Mouse (Mus musculus): ENCODE data around the gene Csrp3.

Csrp3 gene

DNA sequence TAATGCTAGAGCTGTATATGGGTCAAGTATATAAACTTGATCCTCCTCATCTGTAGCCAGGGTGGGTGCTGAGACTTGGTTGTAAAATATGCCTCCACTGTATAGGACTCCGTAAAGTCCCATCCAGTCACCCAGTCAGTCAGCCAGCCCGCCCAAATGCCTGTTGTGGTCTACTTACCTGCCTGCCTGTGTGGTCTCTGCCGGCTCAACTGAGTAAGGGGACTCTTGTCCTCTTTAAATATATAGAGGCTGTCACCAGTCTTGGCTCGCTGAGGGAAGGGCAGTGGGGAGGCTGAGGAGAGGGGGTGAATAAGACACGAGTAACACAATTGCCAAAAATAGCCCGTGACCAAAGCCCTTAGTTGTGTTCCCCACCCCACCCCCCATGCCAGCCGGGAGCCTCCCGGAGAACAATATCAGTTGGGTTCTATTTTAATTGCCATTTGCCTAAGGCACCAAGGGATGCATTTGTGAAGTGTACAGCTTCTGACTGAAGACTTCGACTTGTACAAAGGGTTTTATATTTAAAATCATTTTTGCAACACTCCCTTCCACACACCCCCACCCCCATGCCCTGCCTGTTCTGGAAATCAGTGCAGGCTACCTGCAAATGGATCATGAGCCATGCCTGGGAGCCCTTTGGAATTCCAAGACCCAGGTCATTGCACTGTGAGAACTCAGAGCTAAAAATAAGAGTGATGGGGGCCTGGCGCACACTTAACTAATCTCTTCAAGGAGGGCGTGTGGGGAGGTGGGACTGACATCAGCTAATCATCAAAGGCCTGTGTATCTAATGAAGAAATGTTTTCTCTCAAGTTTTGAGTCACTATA lies at the start of gene Csrp3:
Csrp3 (minus strand) TSS at position 214 of the 831 bp plus-strand sequence.
- no peak for DNase-seq

DNA sequence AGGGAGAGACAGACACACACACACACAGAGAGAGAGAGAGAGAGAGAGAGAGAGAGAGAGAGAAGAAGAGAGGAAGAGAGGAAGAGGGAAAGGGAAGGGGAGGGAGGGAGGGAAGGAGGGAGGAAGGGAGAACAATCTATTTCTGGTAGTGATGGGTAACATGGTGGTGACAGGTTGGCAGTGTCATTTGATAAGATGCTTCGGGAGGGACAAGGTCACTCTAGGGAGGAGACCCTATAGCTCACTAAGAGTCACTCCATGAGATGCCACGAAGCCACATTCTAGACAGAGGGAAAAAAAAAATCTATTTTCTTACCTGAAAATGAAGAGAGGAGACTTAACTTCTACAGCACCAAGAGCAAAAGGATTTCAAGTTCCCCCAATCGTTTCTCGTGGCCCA lies 48.2 kb upstream of the Csrp3 start:
- DNase-seq: no peak

GRCm38 (mm10) chr7:48895475-48895874 lies 47.6 kb upstream of the Csrp3 start:
- DNase-seq: peak; percentile 40 to 45

GRCm38 (mm10) chr7:48894763-48895162 lies 46.9 kb upstream of the Csrp3 start:
- DNase-seq: no peak

- DNase-seq: peak; percentile 89
Observed at GRCm38 (mm10) chr7:48894152-48894551, 46.3 kb upstream of the Csrp3 start.

- no peak for DNase-seq
Observed at GRCm38 (mm10) chr7:48893093-48893492, 45.3 kb upstream of the Csrp3 start.

GRCm38 (mm10) chr7:48891029-48891428 lies 43.2 kb upstream of the Csrp3 start:
- no peak for DNase-seq

- DNase-seq: no peak
Observed at GRCm38 (mm10) chr7:48888751-48889150, 40.9 kb upstream of the Csrp3 start.

- no peak for DNase-seq
Observed at GRCm38 (mm10) chr7:48887973-48888372, 40.1 kb upstream of the Csrp3 start.

DNA sequence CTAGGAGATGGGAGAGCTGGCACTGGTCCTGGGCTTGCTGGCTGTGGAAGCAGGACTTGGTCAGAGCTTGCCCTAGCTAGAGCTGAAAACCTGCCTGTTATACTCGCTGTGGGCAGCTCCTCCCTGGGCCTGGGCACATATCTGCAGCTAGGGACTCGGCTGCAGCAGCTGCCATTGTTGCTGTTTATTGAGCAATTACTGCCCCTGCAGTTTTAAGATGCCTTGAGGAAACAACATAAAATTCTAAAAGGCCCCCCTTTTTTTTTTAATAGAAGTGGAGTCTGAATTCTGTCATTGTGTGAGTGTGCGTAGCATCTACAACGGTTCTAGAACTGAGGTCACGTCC lies 36.4 kb upstream of the Csrp3 start:
- peak in 1 of 2 experiments; percentile 36 for DNase-seq

GRCm38 (mm10) chr7:48883525-48884265 lies 35.9 kb upstream of the Csrp3 start:
- no peak for DNase-seq

- DNase-seq: no peak
Observed at GRCm38 (mm10) chr7:48881971-48882609, 34.3 kb upstream of the Csrp3 start.

DNA sequence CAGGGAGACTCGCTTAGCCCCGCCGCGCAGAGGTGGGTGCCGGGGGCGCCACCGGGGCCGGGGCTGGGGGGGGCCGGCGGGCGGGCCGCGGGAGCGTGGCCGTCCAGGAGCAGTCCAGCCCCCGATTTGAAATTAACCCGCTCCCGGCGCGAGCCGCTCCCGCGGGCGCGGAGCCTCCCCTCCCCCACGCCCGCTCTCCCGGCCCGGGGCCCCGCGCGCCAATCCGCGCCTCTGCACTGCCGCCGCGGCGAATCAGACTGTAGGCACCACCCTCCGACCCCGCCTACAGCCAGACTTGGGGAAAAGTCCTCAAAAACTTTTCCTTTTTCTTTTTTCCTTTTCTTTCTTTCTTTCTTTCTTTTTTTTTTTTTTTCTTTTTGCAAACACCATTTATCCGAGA lies 33.7 kb upstream of the Csrp3 start, which contains the start of gene E2f8:
E2f8 (minus strand) TSS at position 111 of the 400 bp plus-strand sequence.
- peak; percentile 55 to 64 for DNase-seq

DNA sequence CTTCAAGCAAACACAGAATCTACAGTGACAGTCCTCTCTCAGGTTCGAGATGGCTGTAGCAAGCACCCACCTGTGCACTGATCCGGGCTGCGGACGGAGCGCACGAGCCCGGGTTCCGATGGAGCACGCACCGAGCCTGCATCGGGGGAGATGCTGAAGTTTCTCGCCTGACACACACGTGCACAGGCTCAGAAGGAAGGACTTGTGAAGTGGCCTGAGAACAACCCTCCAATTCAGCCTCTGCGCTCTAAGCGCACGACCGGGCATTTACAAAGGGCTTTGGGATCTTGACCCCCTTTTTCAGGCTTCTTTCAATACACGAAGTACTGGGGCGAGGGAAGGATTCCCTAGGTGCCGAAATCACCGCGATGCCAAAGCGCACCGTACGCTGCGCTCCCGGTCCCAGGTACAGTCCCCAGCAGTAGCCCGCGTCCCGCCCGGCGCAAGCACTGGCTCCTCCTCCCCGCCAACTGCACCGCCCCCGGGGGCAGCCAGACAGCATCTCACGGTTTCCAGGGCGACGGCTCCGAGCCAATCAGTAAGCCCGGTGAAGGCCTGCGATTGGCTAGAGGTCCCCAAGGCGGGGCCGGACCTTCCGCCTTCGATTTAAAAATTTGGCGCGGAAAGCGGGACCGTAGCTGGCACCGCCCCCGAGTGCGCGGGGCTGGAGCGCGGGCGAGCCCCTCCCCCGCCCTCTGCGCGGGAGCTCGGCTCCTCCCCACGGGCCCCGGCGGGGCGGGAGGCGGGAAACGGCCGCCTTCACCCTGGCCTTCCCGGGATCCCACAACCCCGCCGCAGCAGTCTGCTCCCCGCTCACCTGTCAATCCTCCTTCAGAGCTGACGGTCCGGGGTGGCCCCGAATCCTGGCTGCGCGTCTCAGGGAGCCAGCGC lies 33.0 kb upstream of the Csrp3 start:
- DNase-seq: peak; percentile 97

DNA sequence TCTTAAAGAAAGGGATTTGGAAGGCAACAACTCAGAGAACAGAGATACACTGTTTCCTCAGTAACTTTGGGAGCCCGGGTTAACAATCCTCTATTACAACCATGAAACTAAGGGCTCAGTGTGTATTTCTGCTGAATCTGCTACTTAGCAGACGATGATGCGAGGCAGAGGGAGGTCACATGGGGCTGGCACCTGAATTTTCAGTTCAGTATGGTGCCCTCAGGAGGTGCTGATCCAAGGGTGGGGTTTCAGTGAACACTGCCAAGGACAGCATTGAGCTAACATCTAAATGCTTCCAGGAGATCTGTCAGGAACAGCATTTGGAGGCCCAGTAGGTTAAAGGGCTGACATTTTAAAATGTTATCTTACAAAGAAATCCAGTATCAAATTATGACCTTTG lies 31.7 kb upstream of the Csrp3 start:
- no peak for DNase-seq

DNA sequence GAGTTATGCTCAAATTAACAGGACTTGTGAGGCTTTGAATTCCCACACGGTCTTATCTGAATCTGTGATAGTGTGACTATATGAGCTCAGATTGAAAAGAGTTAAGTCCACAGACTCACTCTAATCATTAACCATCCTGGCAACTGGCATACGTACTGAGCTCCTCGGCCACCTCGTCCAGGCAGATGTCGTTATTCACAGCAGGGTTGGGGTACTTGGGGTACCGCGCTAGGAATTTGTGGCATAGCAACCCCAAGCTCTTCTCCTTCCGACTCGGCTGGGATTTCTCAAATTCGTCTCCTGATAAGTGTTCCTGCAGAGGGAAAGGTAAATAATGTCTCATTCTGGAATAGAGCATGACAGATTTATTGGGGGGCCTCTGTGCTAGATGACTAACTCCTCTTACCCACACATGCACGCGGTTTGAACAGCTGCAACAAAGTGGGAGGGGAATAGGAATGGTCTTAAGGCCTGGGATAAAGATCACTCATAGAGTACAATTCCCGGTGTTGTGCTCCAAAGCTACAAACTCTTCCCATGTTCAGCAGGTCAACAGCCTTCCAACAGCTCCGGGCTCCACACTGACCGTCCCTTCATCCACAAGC lies 30.1 kb upstream of the Csrp3 start:
- no peak for DNase-seq

GRCm38 (mm10) chr7:48876526-48876925 lies 28.7 kb upstream of the Csrp3 start:
- peak; percentile 65 to 74 for DNase-seq

GRCm38 (mm10) chr7:48875096-48875495 lies 27.3 kb upstream of the Csrp3 start:
- DNase-seq: no peak

DNA sequence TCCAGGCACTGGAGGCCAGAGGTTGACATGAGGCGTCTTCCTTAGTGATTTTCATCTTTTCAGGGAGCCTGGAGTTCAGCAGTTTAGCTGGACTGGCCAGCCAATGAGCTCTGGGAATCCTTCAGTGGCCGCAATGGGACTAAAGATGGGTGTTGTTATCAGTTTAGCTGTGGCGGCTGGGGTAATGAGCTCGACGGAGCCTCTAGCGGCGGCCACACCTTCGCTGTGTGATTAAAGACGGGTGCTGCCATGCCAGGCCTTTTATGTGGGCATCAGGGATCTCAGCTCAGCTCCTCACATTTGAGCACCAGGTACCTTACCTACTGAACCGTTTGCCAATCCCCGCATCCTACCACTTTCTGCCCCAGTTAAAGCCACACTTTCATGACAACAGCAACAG lies 23.5 kb upstream of the Csrp3 start:
- DNase-seq: no peak

GRCm38 (mm10) chr7:48870579-48871180 lies 22.8 kb upstream of the Csrp3 start:
- DNase-seq: no peak

GRCm38 (mm10) chr7:48870144-48870543 lies 22.3 kb upstream of the Csrp3 start:
- DNase-seq: no peak

DNA sequence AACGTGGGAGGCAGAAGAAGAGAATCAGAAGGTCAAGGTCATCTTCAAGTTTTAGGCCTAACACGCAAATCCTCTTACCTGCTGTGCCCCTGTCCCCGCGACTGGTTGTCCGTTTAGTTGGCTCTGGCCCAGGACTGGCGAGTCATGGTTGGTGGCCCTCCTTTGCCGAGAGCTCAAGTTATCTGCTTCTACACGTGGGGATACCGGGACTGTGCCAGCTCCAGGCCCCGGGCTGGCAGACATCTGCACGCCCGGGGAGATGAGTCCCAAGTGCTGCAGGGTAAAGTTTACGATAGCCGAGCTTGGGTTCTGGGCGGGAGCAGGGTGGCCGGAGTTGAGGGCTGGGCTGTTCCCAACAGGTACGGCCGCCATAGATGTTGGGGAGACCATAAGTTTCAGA lies 19.7 kb upstream of the Csrp3 start:
- no peak for DNase-seq

Data from cerebellum, postnatal 14 days (tissue).